Mouse (Mus musculus) MEL (cell line): ENCODE results near the gene Zfp318.

Source experiments
- CHD1 ChIP-seq: IDR thresholded peaks from 2 replicates; pipeline ENCODE4 v1.6.1; 2012; ENCODE audit warnings: low read depth, mild to moderate bottlenecking, inconsistent platforms, low read length, improper control_type of control experiment
- CTCF ChIP-seq, 3 experiments: IDR thresholded peaks in 2 of 3; conservative IDR thresholded peaks in 1 of 3; 2 replicates each; pipeline ENCODE4 v1.5.1; 2011 to 2012; ENCODE audit warnings: low read length in 3 of 3, low read depth in 2 of 3, mild to moderate bottlenecking in 2 of 3, improper control_type of control experiment in 1 of 3, inconsistent platforms in 1 of 3, mixed read lengths in 1 of 3, moderate library complexity in 1 of 3; ENCODE audit not compliant: control insufficient read depth in 1 of 3, insufficient read depth in 1 of 3, poor library complexity in 1 of 3, severe bottlenecking in 1 of 3
- E2F4 ChIP-seq: IDR thresholded peaks from 2 replicates; pipeline ENCODE4 v1.6.1; 2011; ENCODE audit warnings: low read depth, low read length, improper control_type of control experiment, borderline replicate concordance
- EP300 ChIP-seq, 2 experiments: IDR thresholded peaks; 2 replicates each; pipeline ENCODE4 v1.6.1; 2011; ENCODE audit warnings: improper control_type of control experiment in 2 of 2, low read length in 2 of 2, low read depth in 1 of 2, mild to moderate bottlenecking in 1 of 2
- ETS1 ChIP-seq: IDR thresholded peaks from 2 replicates; pipeline ENCODE4 v1.6.1; 2012; ENCODE audit warnings: low read depth, mild to moderate bottlenecking, inconsistent platforms, low read length, improper control_type of control experiment, moderate library complexity
- GATA1 ChIP-seq: IDR thresholded peaks from 2 replicates; pipeline ENCODE4 v1.6.1; 2011; ENCODE audit warnings: low read depth, low read length, improper control_type of control experiment
- HCFC1 ChIP-seq: IDR thresholded peaks from 2 replicates; pipeline ENCODE4 v1.6.1; 2012; ENCODE audit warnings: low read depth, mild to moderate bottlenecking, inconsistent platforms, low read length, improper control_type of control experiment, moderate library complexity
- MAX ChIP-seq: IDR thresholded peaks from 2 replicates; pipeline ENCODE4 v1.6.1; 2011; ENCODE audit warnings: low read length, improper control_type of control experiment
- MAZ ChIP-seq: IDR thresholded peaks from 2 replicates; pipeline ENCODE4 v1.6.1; 2012; ENCODE audit warnings: low read depth, mild to moderate bottlenecking, inconsistent platforms, low read length, improper control_type of control experiment
- POLR2A ChIP-seq, 2 experiments: IDR thresholded peaks; 2 replicates each; pipeline ENCODE4 v1.6.1; 2011 to 2012; ENCODE audit warnings: low read length in 2 of 2, mild to moderate bottlenecking in 2 of 2, control low read depth in 1 of 2, improper control_type of control experiment in 1 of 2, low read depth in 1 of 2, moderate library complexity in 1 of 2; ENCODE audit not compliant: control insufficient read depth in 1 of 2, insufficient read depth in 1 of 2, poor library complexity in 1 of 2
- TAL1 ChIP-seq: IDR thresholded peaks from 2 replicates; pipeline ENCODE4 v1.6.1; 2012; ENCODE audit warnings: mild to moderate bottlenecking, inconsistent platforms, low read length, moderate library complexity, mixed read lengths
- UBTF ChIP-seq: IDR thresholded peaks from 2 replicates; pipeline ENCODE4 v1.6.1; 2012; ENCODE audit warnings: low read depth, mild to moderate bottlenecking, inconsistent platforms, low read length, improper control_type of control experiment, moderate library complexity, borderline replicate concordance; ENCODE audit not compliant: insufficient read depth
- ZC3H11A ChIP-seq: IDR thresholded peaks from 2 replicates; pipeline ENCODE4 v1.6.1; 2012; ENCODE audit warnings: low read depth, mild to moderate bottlenecking, inconsistent platforms, low read length, improper control_type of control experiment

DNA sequence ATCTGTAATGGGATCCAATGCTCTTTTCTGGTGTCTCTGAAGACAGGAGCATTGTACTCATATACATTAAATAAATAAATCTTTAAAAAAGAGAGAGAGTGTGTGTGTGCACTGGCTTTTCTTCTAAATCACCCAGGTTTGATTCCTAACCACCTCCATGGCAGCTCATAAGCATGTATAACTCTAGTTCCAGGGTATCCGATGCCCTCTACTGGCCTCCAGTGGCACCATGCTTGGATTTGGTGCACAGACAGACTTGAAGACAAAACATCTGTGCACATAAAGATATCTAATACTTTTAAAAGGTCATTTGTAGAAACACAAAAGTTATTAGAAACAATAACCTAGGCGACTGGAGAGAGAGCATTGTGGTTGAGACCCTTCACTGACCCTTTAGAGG, 9.5 kb downstream of the Zfp318 start:
- TF ChIP-seq GATA1: no peak
- TF ChIP-seq CTCF (IDR thresholded peaks at IDR 0.05 in 2 of 3, conservative IDR thresholded peaks at IDR 0.05 in 1 of 3; ENCODE audit: control insufficient read depth in 1 of 3, insufficient read depth in 1 of 3, low read depth in 2 of 3, low read length in 3 of 3, poor library complexity in 1 of 3, severe bottlenecking in 1 of 3): peak; percentile 67 to 79 (median 74)
- TF ChIP-seq HCFC1: no peak
- TF ChIP-seq MAZ: no peak
- TF ChIP-seq EP300 (IDR thresholded peaks at IDR 0.05; ENCODE audit: low read depth in 1 of 2, low read length in 2 of 2): no peak
- no peak for TF ChIP-seq TAL1
- TF ChIP-seq ZC3H11A: peak; percentile 50
- TF ChIP-seq UBTF: no peak
- TF ChIP-seq CHD1: no peak
- TF ChIP-seq POLR2A (IDR thresholded peaks at IDR 0.05; ENCODE audit: control insufficient read depth in 1 of 2, insufficient read depth in 1 of 2, low read depth in 1 of 2, low read length in 2 of 2, poor library complexity in 1 of 2): no peak
- no peak for TF ChIP-seq ETS1
- TF ChIP-seq MAX: no peak
- TF ChIP-seq E2F4: no peak
